Mouse (Mus musculus): ENCODE results near the gene Sema4a. TPM values are rescaled to one million over a fixed set of nuclear protein-coding genes. Genes with fewer than 3 reads are reported as not detected.

Sema4a gene
- total and polyA plus RNA-seq, 3 experiments: 33.5 to 45.3 TPM; not detected in 1

DNA sequence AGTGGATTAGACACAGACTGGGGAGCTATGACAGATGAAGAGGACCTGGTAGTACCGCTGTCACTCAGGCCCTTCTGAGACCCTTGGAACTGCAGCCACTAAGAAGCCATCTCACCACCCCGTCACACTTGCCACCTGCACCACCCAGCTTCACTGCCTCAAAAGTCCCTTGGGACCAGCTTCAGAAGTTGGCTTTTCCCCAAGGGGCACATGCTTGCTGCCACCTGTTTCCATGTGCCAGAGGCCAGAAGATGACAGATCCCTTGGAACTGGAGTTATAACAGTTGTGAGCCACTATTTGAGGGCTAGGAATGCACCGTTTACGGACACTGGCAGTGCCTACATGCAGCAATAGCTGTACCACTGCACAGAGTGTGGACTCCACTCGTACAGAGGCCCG, 65.7 kb downstream of the Sema4a start:
- DNase-seq (ENCODE audit: low read depth, low spot score): no peak
- no peak for TF ChIP-seq SMC3 (IDR thresholded peaks at IDR 0.05; ENCODE audit: low read depth, low read length)
- no peak for TF ChIP-seq TBP (IDR thresholded peaks at IDR 0.05; ENCODE audit: low read depth, low read length)
- no peak for TF ChIP-seq TAL1 (IDR thresholded peaks at IDR 0.05; ENCODE audit: low read length)
- no peak for TF ChIP-seq MAX (IDR thresholded peaks at IDR 0.05; ENCODE audit: low read length)
- no peak for TF ChIP-seq NELFE (IDR thresholded peaks at IDR 0.05; ENCODE audit: low read depth, low read length)
- no peak for TF ChIP-seq POLR2A (IDR thresholded peaks at IDR 0.05; ENCODE audit: control insufficient read depth in 1 of 2, insufficient read depth in 1 of 2, low read depth in 1 of 2, low read length in 2 of 2, poor library complexity in 1 of 2)
- TF ChIP-seq GABPA (IDR thresholded peaks at IDR 0.05; ENCODE audit: low read depth, low read length): no peak
- no peak for TF ChIP-seq POLR2AphosphoS2 (IDR thresholded peaks at IDR 0.05; ENCODE audit: low read length)
- TF ChIP-seq MYB (IDR thresholded peaks at IDR 0.05; ENCODE audit: low read depth, low read length): no peak
- no peak for TF ChIP-seq MYC (IDR thresholded peaks at IDR 0.05; ENCODE audit: low read depth, low read length)
- no peak for TF ChIP-seq ZMIZ1 (IDR thresholded peaks at IDR 0.05; ENCODE audit: low read depth, low read length)
- no peak for TF ChIP-seq MXI1 (IDR thresholded peaks at IDR 0.05; ENCODE audit: low read depth, low read length)
- no peak for TF ChIP-seq CHD1 (IDR thresholded peaks at IDR 0.05; ENCODE audit: low read depth, low read length)
- TF ChIP-seq ZNF384 (IDR thresholded peaks at IDR 0.05; ENCODE audit: low read depth, low read length): no peak
- Histone ChIP-seq H3K27ac (ENCODE audit: control insufficient read depth, low read depth, low read length) (no peak overlapping the region), H3K9me3 (replicated peaks; ENCODE audit: insufficient read depth, low read length) (no peaks in the 10 kb centered on the region), H3K79me2 (ENCODE audit: control insufficient read depth, insufficient read depth, low read length, poor library complexity) (no peaks in the 10 kb centered on the region), H3K4me1 (ENCODE audit: control insufficient read depth in 1 of 2, insufficient read depth in 2 of 2, low read length in 2 of 2) (no peaks in the 10 kb centered on the region), H3K4me3 (ENCODE audit: control insufficient read depth in 1 of 2, insufficient read depth in 1 of 2, low read depth in 2 of 2, low read length in 2 of 2) (no peak overlapping the region), H3K36me3 (ENCODE audit: control insufficient read depth in 1 of 2, insufficient read depth in 2 of 2, low read length in 2 of 2) (peaks cover 0 to 5% of the 10 kb centered on the region in 2 experiments; a peak in 2 of 4 replicates), H3K27me3 (ENCODE audit: control insufficient read depth in 1 of 2, insufficient read depth in 2 of 2, low read length in 2 of 2) (no peaks in the 10 kb centered on the region), H3K9ac (ENCODE audit: control insufficient read depth, low read depth, low read length, poor library complexity, severe bottlenecking) (no peak overlapping the region)

DNA sequence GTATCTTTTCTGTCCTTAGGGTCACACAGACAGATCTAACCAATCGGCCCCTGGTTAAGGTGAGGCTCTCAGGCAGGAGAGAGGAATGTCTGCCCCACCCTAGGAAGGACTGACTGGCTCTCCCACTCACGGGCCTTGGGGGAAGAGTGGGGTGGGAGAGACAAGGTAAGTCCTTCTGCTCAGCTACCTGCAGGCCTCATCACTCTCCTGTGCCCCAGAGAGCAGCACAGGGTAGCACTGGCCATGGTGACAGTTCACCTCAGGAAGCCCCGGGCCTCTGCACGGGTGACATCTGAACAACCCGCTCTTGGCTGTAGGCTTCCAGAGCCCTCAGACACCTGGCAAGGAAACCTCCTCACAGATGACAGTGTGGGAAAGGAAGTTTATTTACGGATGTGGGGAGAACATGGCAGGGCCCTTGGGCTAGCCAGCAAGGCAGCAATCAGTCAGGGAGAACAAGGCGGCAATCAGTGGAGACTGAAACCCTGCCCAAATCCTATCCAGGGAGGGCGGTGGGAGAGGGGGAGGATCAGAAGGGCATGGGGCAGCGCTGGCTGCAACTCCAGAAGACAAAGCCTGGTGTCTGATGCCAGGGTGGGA, 67.1 kb downstream of the Sema4a start:
- H3K79me2 ChIP-seq (ENCODE audit: control insufficient read depth, insufficient read depth, low read length, poor library complexity): no peaks in the 10 kb centered on the region
- no peaks in the 10 kb centered on the region for H3K9me3 ChIP-seq (replicated peaks; ENCODE audit: insufficient read depth, low read length)
- no peak overlapping the region for H3K27ac ChIP-seq (ENCODE audit: control insufficient read depth, low read depth, low read length)
- DNase-seq (ENCODE audit: low read depth, low spot score): no peak
- H3K36me3 ChIP-seq (ENCODE audit: control insufficient read depth in 1 of 2, insufficient read depth in 2 of 2, low read length in 2 of 2): peaks cover 0 to 3% of the 10 kb centered on the region in 2 experiments; a peak in 1 of 4 replicates
- no peak overlapping the region for H3K9ac ChIP-seq (ENCODE audit: control insufficient read depth, low read depth, low read length, poor library complexity, severe bottlenecking)
- no peak for TF ChIP-seq MAX (IDR thresholded peaks at IDR 0.05; ENCODE audit: low read length)
- H3K27me3 ChIP-seq (ENCODE audit: control insufficient read depth in 1 of 2, insufficient read depth in 2 of 2, low read length in 2 of 2): no peaks in the 10 kb centered on the region
- H3K4me1 ChIP-seq (ENCODE audit: control insufficient read depth in 1 of 2, insufficient read depth in 2 of 2, low read length in 2 of 2): no peaks in the 10 kb centered on the region
- H3K4me3 ChIP-seq (ENCODE audit: control insufficient read depth in 1 of 2, insufficient read depth in 1 of 2, low read depth in 2 of 2, low read length in 2 of 2): no peak overlapping the region

Other genes starting within 250 kb of the Sema4a start
- gene Rhbg, start 206.5 kb downstream of the Sema4a start, total RNA-seq (2012; rRNA removed): not detected in 2 replicates
- gene Rhbg, start 206.5 kb downstream of the Sema4a start, polyA plus RNA-seq (2012; ENCODE audit: insufficient read depth in 1 of 2, insufficient read length in 2 of 2, low read depth in 1 of 2, low replicate concordance in 2 of 2, missing spikeins in 1 of 2): not detected
- gene Gm38392, start 174.0 kb downstream of the Sema4a start, total RNA-seq (2012; rRNA removed): 0.39 and 0.69 TPM in 2 replicates
- gene Gm38392, start 174.0 kb downstream of the Sema4a start, polyA plus RNA-seq (2012; ENCODE audit: insufficient read depth in 1 of 2, insufficient read length in 2 of 2, low read depth in 1 of 2, low replicate concordance in 2 of 2, missing spikeins in 1 of 2): under 1 TPM in 1 of 2 experiments, not detected in 1; 0.84 TPM
- gene Tsacc, start 164.2 kb downstream of the Sema4a start, total RNA-seq (2012; rRNA removed): 26.7 and 34.1 TPM in 2 replicates
- 10 to 100 TPM in 1 of 2 experiments, not detected in 1; 41.1 TPM for gene Tsacc, start 164.2 kb downstream of the Sema4a start, polyA plus RNA-seq (2012; ENCODE audit: insufficient read depth in 1 of 2, insufficient read length in 2 of 2, low read depth in 1 of 2, low replicate concordance in 2 of 2, missing spikeins in 1 of 2)
- 1,548 and 1,549 TPM in 2 replicates for gene Cct3, start 164.1 kb downstream of the Sema4a start, total RNA-seq (2012; rRNA removed)
- 1,000 to 10,000 TPM in 1 of 2 experiments, 100 to 1,000 TPM in 1; 777 to 1,271 TPM for gene Cct3, start 164.1 kb downstream of the Sema4a start, polyA plus RNA-seq (2012; ENCODE audit: insufficient read depth in 1 of 2, insufficient read length in 2 of 2, low read depth in 1 of 2, low replicate concordance in 2 of 2, missing spikeins in 1 of 2)
- gene Glmp, start 136.2 kb downstream of the Sema4a start, total RNA-seq (2012; rRNA removed): 47.6 and 48.3 TPM in 2 replicates
- 100 to 1,000 TPM in 1 of 2 experiments, not detected in 1; 181 TPM for gene Glmp, start 136.2 kb downstream of the Sema4a start, polyA plus RNA-seq (2012; ENCODE audit: insufficient read depth in 1 of 2, insufficient read length in 2 of 2, low read depth in 1 of 2, low replicate concordance in 2 of 2, missing spikeins in 1 of 2)
- gene Tmem79, start 125.0 kb downstream of the Sema4a start, total RNA-seq (2012; rRNA removed): 2.2 TPM in 2 replicates
- gene Tmem79, start 125.0 kb downstream of the Sema4a start, polyA plus RNA-seq (2012; ENCODE audit: insufficient read depth in 1 of 2, insufficient read length in 2 of 2, low read depth in 1 of 2, low replicate concordance in 2 of 2, missing spikeins in 1 of 2): 1 to 10 TPM in 1 of 2 experiments, not detected in 1; 3.7 TPM
- 87.3 and 97.9 TPM in 2 replicates for gene Smg5, start 124.9 kb downstream of the Sema4a start, total RNA-seq (2012; rRNA removed)
- gene Smg5, start 124.9 kb downstream of the Sema4a start, polyA plus RNA-seq (2012; ENCODE audit: insufficient read depth in 1 of 2, insufficient read length in 2 of 2, low read depth in 1 of 2, low replicate concordance in 2 of 2, missing spikeins in 1 of 2): 100 to 1,000 TPM; 123 to 148 TPM
- not detected in 2 replicates for gene Paqr6, start 96.6 kb downstream of the Sema4a start, total RNA-seq (2012; rRNA removed)
- gene Paqr6, start 96.6 kb downstream of the Sema4a start, polyA plus RNA-seq (2012; ENCODE audit: insufficient read depth in 1 of 2, insufficient read length in 2 of 2, low read depth in 1 of 2, low replicate concordance in 2 of 2, missing spikeins in 1 of 2): under 1 TPM in 1 of 2 experiments, not detected in 1; 0.11 TPM
- gene Bglap3, start 88.4 kb downstream of the Sema4a start, total RNA-seq (2012; rRNA removed): 0.16 TPM in 1 of 2 replicates, not detected in the other
- not detected for gene Bglap3, start 88.4 kb downstream of the Sema4a start, polyA plus RNA-seq (2012; ENCODE audit: insufficient read depth in 1 of 2, insufficient read length in 2 of 2, low read depth in 1 of 2, low replicate concordance in 2 of 2, missing spikeins in 1 of 2)
- gene Bglap2, start 82.5 kb downstream of the Sema4a start, total RNA-seq (2012; rRNA removed): not detected in 2 replicates
- gene Bglap2, start 82.5 kb downstream of the Sema4a start, polyA plus RNA-seq (2012; ENCODE audit: insufficient read depth in 1 of 2, insufficient read length in 2 of 2, low read depth in 1 of 2, low replicate concordance in 2 of 2, missing spikeins in 1 of 2): not detected
- not detected in 2 replicates for gene Bglap, start 76.7 kb downstream of the Sema4a start, total RNA-seq (2012; rRNA removed)
- under 1 TPM in 1 of 2 experiments, not detected in 1; 0.17 TPM for gene Bglap, start 76.7 kb downstream of the Sema4a start, polyA plus RNA-seq (2012; ENCODE audit: insufficient read depth in 1 of 2, insufficient read length in 2 of 2, low read depth in 1 of 2, low replicate concordance in 2 of 2, missing spikeins in 1 of 2)
- gene Pmf1, start 50.9 kb downstream of the Sema4a start, total RNA-seq (2012; rRNA removed): 139 and 144 TPM in 2 replicates
- gene Pmf1, start 50.9 kb downstream of the Sema4a start, polyA plus RNA-seq (2012; ENCODE audit: insufficient read depth in 1 of 2, insufficient read length in 2 of 2, low read depth in 1 of 2, low replicate concordance in 2 of 2, missing spikeins in 1 of 2): 100 to 1,000 TPM in 1 of 2 experiments, not detected in 1; 357 TPM
- gene Slc25a44, start 36.0 kb downstream of the Sema4a start, total RNA-seq (2012; rRNA removed): 26.2 and 30.5 TPM in 2 replicates
- 10 to 100 TPM in 1 of 2 experiments, not detected in 1; 34.6 TPM for gene Slc25a44, start 36.0 kb downstream of the Sema4a start, polyA plus RNA-seq (2012; ENCODE audit: insufficient read depth in 1 of 2, insufficient read length in 2 of 2, low read depth in 1 of 2, low replicate concordance in 2 of 2, missing spikeins in 1 of 2)
- gene Lmna, start 48.8 kb upstream of the Sema4a start, total RNA-seq (2012; rRNA removed): 388 and 394 TPM in 2 replicates
- gene Lmna, start 48.8 kb upstream of the Sema4a start, polyA plus RNA-seq (2012; ENCODE audit: insufficient read depth in 1 of 2, insufficient read length in 2 of 2, low read depth in 1 of 2, low replicate concordance in 2 of 2, missing spikeins in 1 of 2): 100 to 1,000 TPM; 128 to 302 TPM
- 4.3 and 5.5 TPM in 2 replicates for gene Mex3a, start 71.2 kb upstream of the Sema4a start, total RNA-seq (2012; rRNA removed)
- gene Mex3a, start 71.2 kb upstream of the Sema4a start, polyA plus RNA-seq (2012; ENCODE audit: insufficient read depth in 1 of 2, insufficient read length in 2 of 2, low read depth in 1 of 2, low replicate concordance in 2 of 2, missing spikeins in 1 of 2): 10 to 100 TPM in 1 of 2 experiments, not detected in 1; 10.1 TPM
- 0.75 and 0.96 TPM in 2 replicates for gene Rab25, start 87.1 kb upstream of the Sema4a start, total RNA-seq (2012; rRNA removed)
- gene Rab25, start 87.1 kb upstream of the Sema4a start, polyA plus RNA-seq (2012; ENCODE audit: insufficient read depth in 1 of 2, insufficient read length in 2 of 2, low read depth in 1 of 2, low replicate concordance in 2 of 2, missing spikeins in 1 of 2): 1 to 10 TPM in 1 of 2 experiments, not detected in 1; 1.9 TPM
- 125 and 127 TPM in 2 replicates for gene Lamtor2, start 91.9 kb upstream of the Sema4a start, total RNA-seq (2012; rRNA removed)
- 100 to 1,000 TPM in 1 of 2 experiments, not detected in 1; 188 TPM for gene Lamtor2, start 91.9 kb upstream of the Sema4a start, polyA plus RNA-seq (2012; ENCODE audit: insufficient read depth in 1 of 2, insufficient read length in 2 of 2, low read depth in 1 of 2, low replicate concordance in 2 of 2, missing spikeins in 1 of 2)
- 73.0 and 83.0 TPM in 2 replicates for gene Ubqln4, start 92.6 kb upstream of the Sema4a start, total RNA-seq (2012; rRNA removed)
- 100 to 1,000 TPM in 1 of 2 experiments, 10 to 100 TPM in 1; 43.6 to 171 TPM for gene Ubqln4, start 92.6 kb upstream of the Sema4a start, polyA plus RNA-seq (2012; ENCODE audit: insufficient read depth in 1 of 2, insufficient read length in 2 of 2, low read depth in 1 of 2, low replicate concordance in 2 of 2, missing spikeins in 1 of 2)
- 500 and 594 TPM in 2 replicates for gene Ssr2, start 114.7 kb upstream of the Sema4a start, total RNA-seq (2012; rRNA removed)
- 100 to 1,000 TPM; 176 to 706 TPM for gene Ssr2, start 114.7 kb upstream of the Sema4a start, polyA plus RNA-seq (2012; ENCODE audit: insufficient read depth in 1 of 2, insufficient read length in 2 of 2, low read depth in 1 of 2, low replicate concordance in 2 of 2, missing spikeins in 1 of 2)
- 113 and 131 TPM in 2 replicates for gene Arhgef2, start 144.8 kb upstream of the Sema4a start, total RNA-seq (2012; rRNA removed)
- 100 to 1,000 TPM in 1 of 2 experiments, not detected in 1; 183 TPM for gene Arhgef2, start 144.8 kb upstream of the Sema4a start, polyA plus RNA-seq (2012; ENCODE audit: insufficient read depth in 1 of 2, insufficient read length in 2 of 2, low read depth in 1 of 2, low replicate concordance in 2 of 2, missing spikeins in 1 of 2)
- 0.08 TPM in 1 of 2 replicates, not detected in the other for gene Rxfp4, start 192.0 kb upstream of the Sema4a start, total RNA-seq (2012; rRNA removed)
- gene Rxfp4, start 192.0 kb upstream of the Sema4a start, polyA plus RNA-seq (2012; ENCODE audit: insufficient read depth in 1 of 2, insufficient read length in 2 of 2, low read depth in 1 of 2, low replicate concordance in 2 of 2, missing spikeins in 1 of 2): under 1 TPM in 1 of 2 experiments, not detected in 1; 0.06 TPM
- 43.4 and 47.4 TPM in 2 replicates for gene Khdc4, start 224.6 kb upstream of the Sema4a start, total RNA-seq (2012; rRNA removed)
- 10 to 100 TPM in 1 of 2 experiments, not detected in 1; 71.0 TPM for gene Khdc4, start 224.6 kb upstream of the Sema4a start, polyA plus RNA-seq (2012; ENCODE audit: insufficient read depth in 1 of 2, insufficient read length in 2 of 2, low read depth in 1 of 2, low replicate concordance in 2 of 2, missing spikeins in 1 of 2)

Measured in MEL (cell line).